Mouse (Mus musculus) embryonic facial prominence, embryonic 13.5 days (tissue): ENCODE results near the gene Pcbd1. TPM values are rescaled to one million over a fixed set of nuclear protein-coding genes. Genes with fewer than 3 reads are reported as not detected.
"Not testable (repeated sequence)": the region's sequence is repeated elsewhere in the genome, so short reads cannot be mapped to it uniquely, and the experiment has no call there.

ENCODE experiments used
- ATAC-seq: fragments of 200-750 bp; cut with Nextera tagmentation; 2 replicates; pipeline ENCODE4 v1.8.0; 2017; ENCODE audit warnings: low read depth; ENCODE audit not compliant: insufficient number of reproducible peaks, insufficient read depth, low FRiP score, low TSS enrichment
- H3K27ac ChIP-seq: fragments of 300-500 bp; sonication (generic); 2 replicates; pipeline ENCODE4 v1.5.1; 2015; ENCODE audit warnings: moderate library complexity, mild to moderate bottlenecking, inconsistent platforms
- H3K27me3 ChIP-seq: fragments of 300-500 bp; sonication (generic); 2 replicates; pipeline ENCODE4 v1.6.1; 2015; ENCODE audit warnings: mild to moderate bottlenecking, inconsistent platforms
- H3K36me3 ChIP-seq: fragments of 300-500 bp; sonication (generic); 2 replicates; pipeline ENCODE4 v1.6.1; 2015; ENCODE audit warnings: mild to moderate bottlenecking, inconsistent platforms
- H3K4me1 ChIP-seq: fragments of 300-500 bp; sonication (generic); 2 replicates; pipeline ENCODE4 v1.6.1; 2015; ENCODE audit warnings: inconsistent platforms
- H3K4me2 ChIP-seq: fragments of 300-500 bp; sonication (generic); 2 replicates; pipeline ENCODE4 v1.6.1; 2015; ENCODE audit warnings: moderate library complexity, mild to moderate bottlenecking, inconsistent platforms
- H3K4me3 ChIP-seq: fragments of 300-500 bp; sonication (generic); 2 replicates; pipeline ENCODE4 v1.5.1; 2015; ENCODE audit warnings: mild to moderate bottlenecking, inconsistent platforms
- H3K9ac ChIP-seq: fragments of 300-500 bp; sonication (generic); 2 replicates; pipeline ENCODE4 v1.6.1; 2015; ENCODE audit warnings: mild to moderate bottlenecking, inconsistent platforms
- H3K9me3 ChIP-seq: fragments of 300-500 bp; sonication (generic); 2 replicates; pipeline ENCODE4 v1.6.1; 2016; ENCODE audit warnings: inconsistent platforms
- WGBS: fragments of 180-500 bp; shearing (Covaris S2); methylation state at CpG from one replicate; pipeline ENCODE4 v1.1.7; 2015; ENCODE audit warnings: mixed read lengths; 5-methylcytosine and 5-hydroxymethylcytosine counted together
- polyA plus RNA-seq: library from polyadenylated mRNA; unstranded; fragments of >200 nt; fragmentation: Nextera tagmentation; extraction: Ambion mirVana; gene quantifications from 2 replicates; pipeline ENCODE4 v1.2.1, GENCODE M21; 2015

The Pcbd1 gene
- polyA plus RNA-seq, 1 experiment from 2014 or later: 12.9 TPM

GRCm38 (mm10) chr10:61103564-61104114 lies 14.5 kb downstream of the Pcbd1 start:
- H3K27ac ChIP-seq: no peak overlapping the region
- no peak overlapping the region for H3K9ac ChIP-seq
- no peaks in the 10 kb centered on the region for H3K4me1 ChIP-seq
- no peak overlapping the region for H3K4me2 ChIP-seq
- H3K4me3 ChIP-seq: no peak overlapping the region
- H3K36me3 ChIP-seq: peaks cover 95% of the 10 kb centered on the region
- no peaks in the 10 kb centered on the region for H3K27me3 ChIP-seq
- no peaks in the 10 kb centered on the region for H3K9me3 ChIP-seq
- WGBS: 89% methylated on average over 3 of the region's 3 CpGs
- ATAC-seq: no peak

DNA sequence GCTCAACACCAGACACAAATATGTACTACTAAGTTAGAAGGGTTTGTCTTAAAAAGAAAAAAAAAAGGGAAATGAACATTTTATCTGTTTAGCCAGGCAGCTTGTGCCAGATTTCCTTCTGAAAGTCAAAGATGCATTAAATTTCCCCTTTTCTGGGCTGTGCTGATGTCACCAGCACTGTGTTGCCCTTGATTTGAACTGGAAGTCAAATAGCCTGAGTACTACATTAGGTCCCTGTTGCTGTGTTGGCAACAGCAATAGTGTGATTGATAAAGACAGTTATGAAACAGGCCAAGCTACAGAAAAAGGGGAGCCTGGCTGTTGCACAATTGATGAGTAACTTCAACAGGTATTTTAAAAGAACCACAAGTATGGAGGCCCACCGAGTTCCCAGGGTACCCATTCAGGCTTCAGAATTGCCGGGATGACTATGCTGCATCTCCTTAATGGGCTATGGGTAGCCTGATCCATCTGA lies 25.2 kb downstream of the Pcbd1 start:
- no peaks in the 10 kb centered on the region for H3K4me1 ChIP-seq
- H3K9me3 ChIP-seq: no peaks in the 10 kb centered on the region
- no peak overlapping the region for H3K9ac ChIP-seq
- H3K27ac ChIP-seq: no peak overlapping the region
- H3K4me2 ChIP-seq: no peak overlapping the region
- H3K4me3 ChIP-seq: no peak overlapping the region
- no peak for ATAC-seq
- peaks cover 63% of the 10 kb centered on the region for H3K36me3 ChIP-seq
- no peaks in the 10 kb centered on the region for H3K27me3 ChIP-seq
- 87% methylated on average over 2 of the region's 2 CpGs for WGBS

- peaks cover 48% of the 10 kb centered on the region for H3K36me3 ChIP-seq
- 92% methylated on average over 4 of the region's 4 CpGs for WGBS
- H3K27me3 ChIP-seq, H3K4me3 ChIP-seq, H3K9ac ChIP-seq, H3K4me2 ChIP-seq, H3K9me3 ChIP-seq, H3K27ac ChIP-seq, H3K4me1 ChIP-seq, ATAC-seq: not testable (repeated sequence)
Observed at GRCm38 (mm10) chr10:61121732-61122131, 32.6 kb downstream of the Pcbd1 start.

GRCm38 (mm10) chr10:61123276-61123913 lies 34.3 kb downstream of the Pcbd1 start:
- WGBS: 89% methylated on average over 3 of the region's 3 CpGs
- no peak overlapping the region for H3K4me3 ChIP-seq
- H3K9me3 ChIP-seq: no peaks in the 10 kb centered on the region
- H3K27ac ChIP-seq: no peak overlapping the region
- peaks cover 50% of the 10 kb centered on the region for H3K36me3 ChIP-seq
- no peaks in the 10 kb centered on the region for H3K27me3 ChIP-seq
- no peak overlapping the region for H3K9ac ChIP-seq
- no peak overlapping the region for H3K4me2 ChIP-seq
- no peak for ATAC-seq
- no peaks in the 10 kb centered on the region for H3K4me1 ChIP-seq

DNA sequence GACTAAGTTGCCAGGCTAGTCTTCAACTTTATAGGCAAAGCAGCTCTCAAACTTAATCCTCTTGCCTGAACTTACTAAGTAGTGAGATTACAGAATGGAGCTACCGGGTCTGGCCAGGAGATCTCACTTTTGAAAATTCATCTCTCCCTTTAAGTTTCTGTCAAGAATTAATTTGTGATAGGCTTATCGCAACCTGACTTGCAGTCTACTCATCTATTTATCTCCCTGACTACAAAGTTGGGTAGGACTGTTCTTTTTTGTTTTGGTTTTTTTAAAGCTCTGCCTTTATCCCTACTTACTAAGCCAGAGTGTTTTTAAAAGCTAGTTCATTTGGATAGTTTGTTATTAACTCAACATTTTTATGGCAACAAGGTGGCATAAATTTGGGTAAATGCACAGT lies 35.3 kb downstream of the Pcbd1 start:
- Histone ChIP-seq H3K27me3 (no peaks in the 10 kb centered on the region), H3K4me1 (no peaks in the 10 kb centered on the region), H3K9ac (no peak overlapping the region), H3K9me3 (no peaks in the 10 kb centered on the region), H3K36me3 (peaks cover 47% of the 10 kb centered on the region), H3K27ac (no peak overlapping the region), H3K4me3 (no peak overlapping the region), H3K4me2 (no peak overlapping the region)
- ATAC-seq: no peak
- 88% methylated on average over 2 of the region's 2 CpGs for WGBS

DNA sequence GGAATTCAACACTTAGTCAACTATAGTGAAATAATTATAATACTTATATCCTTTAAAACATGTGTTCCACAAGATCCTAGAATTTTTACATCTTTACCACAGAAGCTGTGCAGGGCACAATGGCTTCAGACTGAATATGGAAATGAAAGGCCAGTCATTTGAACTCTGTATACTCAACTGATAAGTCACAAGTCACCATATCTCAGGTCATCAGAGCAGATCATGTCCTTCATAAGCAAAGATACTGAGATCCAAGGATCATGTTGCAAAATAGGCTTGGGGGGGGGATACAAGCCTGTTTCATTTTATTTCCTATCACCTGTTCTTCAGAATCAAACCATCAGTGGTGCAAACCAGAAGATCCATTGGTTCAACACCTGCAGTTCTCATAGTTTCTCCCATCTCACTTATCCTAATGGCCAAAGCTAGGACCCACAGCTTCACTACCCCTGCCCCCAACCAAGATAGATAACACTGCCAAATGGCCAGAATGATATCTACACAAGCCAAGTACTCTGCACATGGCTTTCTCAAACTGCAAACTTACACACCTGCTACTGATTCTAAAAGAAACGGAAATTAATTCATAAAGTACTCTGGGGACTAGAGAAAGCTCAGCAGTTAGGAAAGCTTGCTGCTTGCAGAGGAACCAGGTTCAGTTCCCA lies 39.7 kb downstream of the Pcbd1 start:
- Histone ChIP-seq H3K4me1 (no peaks in the 10 kb centered on the region), H3K27ac (no peak overlapping the region), H3K36me3 (peaks cover 30% of the 10 kb centered on the region), H3K27me3 (no peaks in the 10 kb centered on the region), H3K9me3 (no peaks in the 10 kb centered on the region), H3K4me2 (no peak overlapping the region), H3K9ac (no peak overlapping the region), H3K4me3 (no peak overlapping the region)
- no peak for ATAC-seq
- WGBS: 84% methylated on average over 1 of the region's 1 CpGs

- Histone ChIP-seq H3K9ac (no peak overlapping the region), H3K9me3 (no peaks in the 10 kb centered on the region), H3K4me2 (no peak overlapping the region), H3K4me1 (no peaks in the 10 kb centered on the region), H3K36me3 (peaks cover 30% of the 10 kb centered on the region), H3K27ac (no peak overlapping the region), H3K4me3 (no peak overlapping the region), H3K27me3 (no peaks in the 10 kb centered on the region)
- no peak for ATAC-seq
- WGBS: 85% methylated on average over 3 of the region's 3 CpGs
Observed at GRCm38 (mm10) chr10:61130959-61131358, 41.8 kb downstream of the Pcbd1 start.

GRCm38 (mm10) chr10:61134041-61134440 lies 44.9 kb downstream of the Pcbd1 start:
- no peak for ATAC-seq

GRCm38 (mm10) chr10:61135226-61135839 lies 46.2 kb downstream of the Pcbd1 start:
- Histone ChIP-seq H3K27me3 (no peaks in the 10 kb centered on the region), H3K36me3 (peaks cover 26% of the 10 kb centered on the region), H3K4me1 (no peaks in the 10 kb centered on the region), H3K4me2 (no peak overlapping the region), H3K9ac (no peak overlapping the region), H3K9me3 (no peaks in the 10 kb centered on the region), H3K27ac (no peak overlapping the region), H3K4me3 (no peak overlapping the region)
- ATAC-seq: no peak
- 60% methylated on average over 3 of the region's 3 CpGs for WGBS

More at GRCm38 (mm10) chr10:61134041-61134440, 44.9 kb downstream of the Pcbd1 start:
- Histone ChIP-seq H3K4me2 (no peak overlapping the region), H3K4me1 (no peaks in the 10 kb centered on the region), H3K27ac (no peak overlapping the region), H3K36me3 (peaks cover 23% of the 10 kb centered on the region), H3K9ac (no peak overlapping the region), H3K4me3 (no peak overlapping the region), H3K9me3 (no peaks in the 10 kb centered on the region), H3K27me3 (no peaks in the 10 kb centered on the region)
- 83% methylated on average over 4 of the region's 4 CpGs for WGBS

DNA sequence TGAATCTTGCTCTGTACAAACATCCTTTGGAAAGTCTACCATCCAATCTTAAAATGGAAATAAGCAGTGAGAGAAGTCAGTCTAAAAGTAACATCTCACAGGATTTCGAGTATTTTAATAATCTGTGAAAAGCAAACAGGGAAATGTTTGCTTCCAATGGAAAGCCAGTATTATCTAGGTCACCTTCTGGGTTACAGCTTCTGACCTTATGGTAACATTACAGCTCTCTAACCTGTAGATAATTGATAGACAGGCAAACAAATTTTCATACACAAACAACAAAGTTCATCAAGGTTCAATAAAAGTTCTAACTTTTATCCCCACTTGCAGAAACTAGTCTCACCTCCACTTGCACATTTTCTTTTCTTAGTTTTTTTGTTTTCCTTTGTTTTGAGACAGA lies 48.4 kb downstream of the Pcbd1 start:
- no peak overlapping the region for H3K9ac ChIP-seq
- no peaks in the 10 kb centered on the region for H3K4me1 ChIP-seq
- H3K4me2 ChIP-seq: no peak overlapping the region
- H3K4me3 ChIP-seq: no peak overlapping the region
- WGBS: 80% methylated on average over 1 of the region's 1 CpGs
- H3K36me3 ChIP-seq: peaks cover 17% of the 10 kb centered on the region
- H3K27me3 ChIP-seq: no peaks in the 10 kb centered on the region
- H3K9me3 ChIP-seq: no peaks in the 10 kb centered on the region
- no peak for ATAC-seq
- no peak overlapping the region for H3K27ac ChIP-seq

DNA sequence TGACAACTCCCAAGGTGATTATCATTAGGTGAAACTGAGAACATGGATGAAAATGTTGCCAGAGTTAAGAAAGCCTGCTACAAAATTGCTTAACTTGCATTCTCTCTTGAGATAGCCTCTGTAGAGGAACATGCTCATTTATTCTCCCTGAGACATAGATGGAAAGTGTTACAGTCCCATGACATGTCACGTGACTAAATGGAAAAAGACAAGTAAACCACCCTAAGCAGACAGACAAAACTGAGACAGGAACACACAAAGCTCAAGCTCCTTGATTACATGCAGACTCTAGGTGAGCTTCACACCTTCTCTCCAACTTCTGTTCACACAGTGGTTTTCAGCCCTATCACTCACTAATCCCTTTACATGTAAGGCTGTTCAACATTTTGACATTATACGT lies 54.2 kb downstream of the Pcbd1 start:
- Histone ChIP-seq H3K27me3 (no peaks in the 10 kb centered on the region), H3K4me3 (no peak overlapping the region), H3K36me3 (peaks cover 11% of the 10 kb centered on the region), H3K4me1 (peaks cover 12% of the 10 kb centered on the region), H3K4me2 (no peak overlapping the region), H3K9me3 (no peaks in the 10 kb centered on the region), H3K9ac (no peak overlapping the region), H3K27ac (no peak overlapping the region)
- 93% methylated on average over 2 of the region's 2 CpGs for WGBS
- no peak for ATAC-seq
